Mouse (Mus musculus): ENCODE results near the gene Ptprb. TPM values are rescaled to one million over a fixed set of nuclear protein-coding genes. Genes with fewer than 3 reads are reported as not detected.

Ptprb gene
- polyA plus RNA-seq, 1 experiment from 2014 or later = 2.9 TPM

- H3K9ac ChIP-seq (ENCODE audit: low read length) = no peak overlapping the region
- no peak overlapping the region for H3K27ac ChIP-seq (ENCODE audit: low read depth, low read length)
- H3K4me1 ChIP-seq (replicated peaks; ENCODE audit: control insufficient read depth, insufficient read depth, low read length) = no peaks in the 10 kb centered on the region
- no peaks in the 10 kb centered on the region for H3K27me3 ChIP-seq (ENCODE audit: control insufficient read depth, insufficient read depth, low read length)
- H3K36me3 ChIP-seq (ENCODE audit: control insufficient read depth, insufficient read depth, low read length) = no peaks in the 10 kb centered on the region
- no peaks in the 10 kb centered on the region for H3K9me3 ChIP-seq (ENCODE audit: control insufficient read depth, low read length)
- DNase-seq (ENCODE audit: low spot score) (no peak), ATAC-seq (replicated peaks; ENCODE audit: low FRiP score) (no peak)
- no peak overlapping the region for H3K4me2 ChIP-seq (ENCODE audit: low read depth, low read length, severe bottlenecking)
- 84% methylated on average over 9 of the region's 9 CpGs for WGBS
- H3K4me3 ChIP-seq (ENCODE audit: low read depth, low read length) = no peak overlapping the region
Measured at GRCm38 (mm10) chr10:116393790-116394475, 118.6 kb downstream of the Ptprb start.

DNA sequence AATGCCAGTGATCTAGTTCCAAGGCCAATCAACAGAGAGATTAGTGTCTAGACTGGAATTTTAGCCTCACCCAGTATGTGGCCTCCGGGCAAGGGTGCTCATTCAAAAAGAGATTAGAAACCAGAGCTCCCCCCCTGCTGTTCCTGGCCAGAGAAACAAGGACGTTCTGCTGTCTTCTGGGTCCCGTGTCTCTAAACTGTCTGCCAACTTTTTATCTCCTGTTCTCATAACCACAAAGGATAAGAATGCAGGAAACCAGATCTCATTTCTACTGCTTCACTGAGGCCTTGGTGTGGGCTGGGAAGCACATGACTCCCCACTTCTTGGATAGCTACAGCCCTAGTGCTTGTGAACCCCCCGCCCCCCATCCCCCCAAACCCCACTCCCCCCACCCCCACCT is 119.3 kb downstream of the Ptprb start:
- H3K36me3 ChIP-seq (ENCODE audit: control insufficient read depth, insufficient read depth, low read length) = no peaks in the 10 kb centered on the region
- no peaks in the 10 kb centered on the region for H3K27me3 ChIP-seq (ENCODE audit: control insufficient read depth, insufficient read depth, low read length)
- no peak overlapping the region for H3K9ac ChIP-seq (ENCODE audit: low read length)
- H3K4me2 ChIP-seq (ENCODE audit: low read depth, low read length, severe bottlenecking) = no peak overlapping the region
- H3K4me1 ChIP-seq (replicated peaks; ENCODE audit: control insufficient read depth, insufficient read depth, low read length) = no peaks in the 10 kb centered on the region
- DNase-seq (ENCODE audit: low spot score) (no peak), ATAC-seq (replicated peaks; ENCODE audit: low FRiP score) (no peak)
- H3K27ac ChIP-seq (ENCODE audit: low read depth, low read length) = no peak overlapping the region
- no peak overlapping the region for H3K4me3 ChIP-seq (ENCODE audit: low read depth, low read length)
- H3K9me3 ChIP-seq (ENCODE audit: control insufficient read depth, low read length) = no peaks in the 10 kb centered on the region
- 11% methylated on average over 4 of the region's 4 CpGs for WGBS

GRCm38 (mm10) chr10:116396279-116396678 is 121.0 kb downstream of the Ptprb start:
- Histone ChIP-seq H3K27ac (ENCODE audit: low read depth, low read length) (no peak overlapping the region), H3K9me3 (ENCODE audit: control insufficient read depth, low read length) (no peaks in the 10 kb centered on the region), H3K4me3 (ENCODE audit: low read depth, low read length) (no peak overlapping the region), H3K36me3 (ENCODE audit: control insufficient read depth, insufficient read depth, low read length) (no peaks in the 10 kb centered on the region), H3K9ac (ENCODE audit: low read length) (no peak overlapping the region), H3K4me2 (ENCODE audit: low read depth, low read length, severe bottlenecking) (no peak overlapping the region), H3K4me1 (replicated peaks; ENCODE audit: control insufficient read depth, insufficient read depth, low read length) (no peaks in the 10 kb centered on the region), H3K27me3 (ENCODE audit: control insufficient read depth, insufficient read depth, low read length) (no peaks in the 10 kb centered on the region)
- 89% methylated on average over 5 of the region's 5 CpGs for WGBS
- ATAC-seq (replicated peaks; ENCODE audit: low FRiP score) = no peak
- no peak for DNase-seq (ENCODE audit: low spot score)

DNA sequence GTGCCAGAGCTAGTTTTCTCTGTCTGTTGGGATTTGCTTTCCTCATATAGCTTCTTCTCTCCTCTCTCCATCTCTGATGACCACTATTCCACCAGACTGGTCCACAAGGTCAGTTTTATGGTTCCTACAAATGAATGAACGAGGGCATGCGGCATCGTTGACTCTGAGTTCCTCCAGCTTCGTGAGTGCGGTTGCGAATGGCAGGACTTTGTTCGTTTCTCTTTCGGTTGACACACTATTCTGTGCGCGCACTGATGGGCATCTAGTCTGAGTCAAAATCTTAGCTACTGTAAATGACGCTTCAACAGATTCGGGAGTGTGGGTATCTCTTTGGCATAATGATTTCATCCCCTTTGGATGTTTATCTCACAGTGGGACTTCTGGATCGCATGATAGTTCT is 121.6 kb downstream of the Ptprb start:
- Histone ChIP-seq H3K27me3 (ENCODE audit: control insufficient read depth, insufficient read depth, low read length) (no peaks in the 10 kb centered on the region), H3K4me1 (replicated peaks; ENCODE audit: control insufficient read depth, insufficient read depth, low read length) (no peaks in the 10 kb centered on the region), H3K4me2 (ENCODE audit: low read depth, low read length, severe bottlenecking) (no peak overlapping the region), H3K9me3 (ENCODE audit: control insufficient read depth, low read length) (no peaks in the 10 kb centered on the region), H3K27ac (ENCODE audit: low read depth, low read length) (no peak overlapping the region), H3K4me3 (ENCODE audit: low read depth, low read length) (no peak overlapping the region), H3K36me3 (ENCODE audit: control insufficient read depth, insufficient read depth, low read length) (no peaks in the 10 kb centered on the region), H3K9ac (ENCODE audit: low read length) (no peak overlapping the region)
- WGBS = 84% methylated on average over 13 of the region's 13 CpGs
- DNase-seq (ENCODE audit: low spot score) = no peak
- no peak for ATAC-seq (replicated peaks; ENCODE audit: low FRiP score)

DNA sequence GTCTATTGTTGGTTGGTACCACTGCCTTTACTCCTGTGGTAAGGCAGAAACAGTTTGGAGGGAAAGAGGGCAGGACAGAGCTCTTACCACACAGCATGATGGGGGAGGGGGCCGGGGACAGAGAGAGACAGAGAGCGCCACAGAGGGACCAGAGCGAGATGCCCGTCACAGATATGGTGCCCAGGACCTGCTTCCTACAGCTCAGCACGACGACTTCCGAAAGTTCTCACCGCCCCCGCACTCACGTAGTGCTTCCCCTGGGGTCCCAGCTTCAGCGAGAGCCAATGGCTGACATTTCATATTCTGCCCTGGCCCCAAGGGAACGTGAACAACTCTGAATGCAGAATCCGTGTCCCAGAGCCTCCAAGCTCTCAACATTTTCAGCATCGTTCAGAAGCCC is 122.2 kb downstream of the Ptprb start:
- WGBS = 49% methylated on average over 14 of the region's 14 CpGs
- H3K9ac ChIP-seq (ENCODE audit: low read length) = no peak overlapping the region
- no peak for ATAC-seq (replicated peaks; ENCODE audit: low FRiP score)
- H3K9me3 ChIP-seq (ENCODE audit: control insufficient read depth, low read length) = no peaks in the 10 kb centered on the region
- no peak overlapping the region for H3K27ac ChIP-seq (ENCODE audit: low read depth, low read length)
- no peaks in the 10 kb centered on the region for H3K4me1 ChIP-seq (replicated peaks; ENCODE audit: control insufficient read depth, insufficient read depth, low read length)
- DNase-seq (ENCODE audit: low spot score) = no peak
- no peaks in the 10 kb centered on the region for H3K27me3 ChIP-seq (ENCODE audit: control insufficient read depth, insufficient read depth, low read length)
- peak overlapping the region; percentile 12; the same call in 1 of the 2 replicates for H3K4me2 ChIP-seq (ENCODE audit: low read depth, low read length, severe bottlenecking)
- H3K4me3 ChIP-seq (ENCODE audit: low read depth, low read length) = no peak overlapping the region
- H3K36me3 ChIP-seq (ENCODE audit: control insufficient read depth, insufficient read depth, low read length) = no peaks in the 10 kb centered on the region

GRCm38 (mm10) chr10:116397973-116398372 is 122.7 kb downstream of the Ptprb start:
- DNase-seq (ENCODE audit: low spot score) = no peak
- Histone ChIP-seq H3K4me3 (ENCODE audit: low read depth, low read length) (no peak overlapping the region), H3K36me3 (ENCODE audit: control insufficient read depth, insufficient read depth, low read length) (no peaks in the 10 kb centered on the region), H3K9me3 (ENCODE audit: control insufficient read depth, low read length) (no peaks in the 10 kb centered on the region), H3K27me3 (ENCODE audit: control insufficient read depth, insufficient read depth, low read length) (no peaks in the 10 kb centered on the region), H3K4me2 (ENCODE audit: low read depth, low read length, severe bottlenecking) (peak overlapping the region; percentile 12; the same call in 1 of the 2 replicates), H3K9ac (ENCODE audit: low read length) (no peak overlapping the region), H3K27ac (ENCODE audit: low read depth, low read length) (no peak overlapping the region), H3K4me1 (replicated peaks; ENCODE audit: control insufficient read depth, insufficient read depth, low read length) (no peaks in the 10 kb centered on the region)
- 62% methylated on average over 12 of the region's 12 CpGs for WGBS
- ATAC-seq (replicated peaks; ENCODE audit: low FRiP score) = no peak

DNA sequence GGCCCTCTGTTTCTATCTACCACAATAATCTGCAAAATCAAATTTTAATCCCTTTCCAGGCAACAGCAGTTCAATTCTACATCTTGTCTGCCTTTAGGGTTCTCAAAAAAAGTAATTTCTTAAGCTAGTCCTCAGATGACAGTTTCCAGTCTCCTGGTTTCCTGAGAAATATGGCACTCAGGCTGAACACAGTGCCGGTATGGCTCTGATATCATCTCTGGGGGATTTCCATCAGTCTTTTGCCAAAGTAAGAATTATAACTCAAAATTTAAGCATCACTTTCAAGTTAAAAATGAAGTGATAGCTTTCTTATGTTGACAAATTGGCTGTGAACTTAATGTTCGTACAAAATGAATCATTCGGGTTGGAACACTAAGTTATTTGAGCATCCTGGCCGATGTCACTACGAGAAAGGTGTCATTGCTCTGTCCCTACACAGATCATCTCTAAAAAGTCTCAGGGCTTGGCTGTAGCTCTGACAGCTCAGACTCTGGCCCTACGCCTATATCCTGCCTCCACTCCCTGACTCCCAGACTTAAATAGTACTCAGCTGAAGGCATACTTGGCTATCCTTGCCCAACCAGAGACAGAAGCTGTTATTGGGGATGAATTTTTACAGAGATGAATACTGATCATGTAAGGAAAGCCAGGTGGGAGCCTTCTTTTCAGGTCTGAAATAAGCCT is 127.6 kb downstream of the Ptprb start:
- Histone ChIP-seq H3K27me3 (ENCODE audit: control insufficient read depth, insufficient read depth, low read length) (no peaks in the 10 kb centered on the region), H3K4me3 (ENCODE audit: low read depth, low read length) (no peak overlapping the region), H3K9ac (ENCODE audit: low read length) (no peak overlapping the region), H3K4me2 (ENCODE audit: low read depth, low read length, severe bottlenecking) (no peak overlapping the region), H3K9me3 (ENCODE audit: control insufficient read depth, low read length) (no peaks in the 10 kb centered on the region), H3K27ac (ENCODE audit: low read depth, low read length) (no peak overlapping the region), H3K36me3 (ENCODE audit: control insufficient read depth, insufficient read depth, low read length) (no peaks in the 10 kb centered on the region), H3K4me1 (replicated peaks; ENCODE audit: control insufficient read depth, insufficient read depth, low read length) (no peaks in the 10 kb centered on the region)
- 91% methylated on average over 6 of the region's 6 CpGs for WGBS
- ATAC-seq (replicated peaks; ENCODE audit: low FRiP score) = no peak
- no peak for DNase-seq (ENCODE audit: low spot score)

GRCm38 (mm10) chr10:116403679-116404078 is 128.4 kb downstream of the Ptprb start:
- no peaks in the 10 kb centered on the region for H3K27me3 ChIP-seq (ENCODE audit: control insufficient read depth, insufficient read depth, low read length)
- H3K36me3 ChIP-seq (ENCODE audit: control insufficient read depth, insufficient read depth, low read length) = no peaks in the 10 kb centered on the region
- no peaks in the 10 kb centered on the region for H3K4me1 ChIP-seq (replicated peaks; ENCODE audit: control insufficient read depth, insufficient read depth, low read length)
- no peak overlapping the region for H3K27ac ChIP-seq (ENCODE audit: low read depth, low read length)
- WGBS = 82% methylated on average over 4 of the region's 4 CpGs
- DNase-seq (ENCODE audit: low spot score) = no peak
- no peak overlapping the region for H3K4me3 ChIP-seq (ENCODE audit: low read depth, low read length)
- H3K4me2 ChIP-seq (ENCODE audit: low read depth, low read length, severe bottlenecking) = no peak overlapping the region
- no peak for ATAC-seq (replicated peaks; ENCODE audit: low FRiP score)
- no peak overlapping the region for H3K9ac ChIP-seq (ENCODE audit: low read length)
- H3K9me3 ChIP-seq (ENCODE audit: control insufficient read depth, low read length) = no peaks in the 10 kb centered on the region

GRCm38 (mm10) chr10:116405011-116405410 is 129.7 kb downstream of the Ptprb start:
- ATAC-seq (replicated peaks; ENCODE audit: low FRiP score) (no peak), DNase-seq (ENCODE audit: low spot score) (no peak)
- Histone ChIP-seq H3K9ac (ENCODE audit: low read length) (no peak overlapping the region), H3K4me3 (ENCODE audit: low read depth, low read length) (no peak overlapping the region), H3K36me3 (ENCODE audit: control insufficient read depth, insufficient read depth, low read length) (no peaks in the 10 kb centered on the region), H3K4me2 (ENCODE audit: low read depth, low read length, severe bottlenecking) (no peak overlapping the region), H3K4me1 (replicated peaks; ENCODE audit: control insufficient read depth, insufficient read depth, low read length) (no peaks in the 10 kb centered on the region), H3K27me3 (ENCODE audit: control insufficient read depth, insufficient read depth, low read length) (no peaks in the 10 kb centered on the region), H3K27ac (ENCODE audit: low read depth, low read length) (no peak overlapping the region), H3K9me3 (ENCODE audit: control insufficient read depth, low read length) (no peaks in the 10 kb centered on the region)
- WGBS = 92% methylated on average over 6 of the region's 6 CpGs
